Mouse (Mus musculus) adrenal gland, adult 10 weeks (tissue): Measurements from ENCODE around the gene Dync2li1. TPM values are rescaled to one million over a fixed set of nuclear protein-coding genes. Genes with fewer than 3 reads are reported as not detected.

Experiments used
- polyA plus RNA-seq: library from polyadenylated mRNA; stranded (reverse); fragments of 350-450 nt; fragmentation: Illumina TruSeq; extraction: RNeasy Lipid Tissue Mini Kit (QIAGEN cat#74804); gene quantifications from one replicate; pipeline ENCODE4 v1.2.3, GENCODE M21; 2014; ENCODE audit warnings: low read depth, low replicate concordance

Gene Dync2li1
- polyA plus RNA-seq = 21.1 TPM

DNA sequence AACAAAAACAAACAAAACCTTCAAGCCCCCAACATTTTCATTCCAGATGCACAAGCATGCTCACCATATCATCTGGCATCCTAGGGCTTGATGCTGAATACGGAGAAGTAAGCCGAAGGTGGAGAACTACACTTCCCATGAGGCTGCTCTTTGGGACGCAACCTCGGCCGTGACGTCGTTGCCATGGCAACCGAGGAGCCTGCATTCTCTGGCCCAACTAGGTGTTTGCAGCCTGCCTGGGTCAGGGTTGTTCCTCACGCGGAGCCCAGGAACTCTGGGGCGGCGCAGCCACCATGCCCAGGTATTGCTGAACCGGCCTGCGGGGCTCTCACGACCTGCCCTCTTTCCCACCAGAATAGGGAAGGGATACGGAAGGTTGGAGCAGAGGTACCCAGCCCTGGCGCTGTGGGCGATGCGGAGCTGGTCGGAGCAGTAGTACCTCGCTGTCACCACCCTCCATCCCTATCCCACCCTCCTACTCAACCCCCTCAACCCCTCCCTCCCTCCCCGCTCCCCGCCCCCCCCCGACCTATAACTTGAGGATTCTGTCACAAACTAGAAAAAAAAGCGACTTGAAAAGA lies at the start of gene Dync2li1:
Gene Dync2li1 (plus strand): TSS at position 221 of the 581 bp plus-strand sequence.

DNA sequence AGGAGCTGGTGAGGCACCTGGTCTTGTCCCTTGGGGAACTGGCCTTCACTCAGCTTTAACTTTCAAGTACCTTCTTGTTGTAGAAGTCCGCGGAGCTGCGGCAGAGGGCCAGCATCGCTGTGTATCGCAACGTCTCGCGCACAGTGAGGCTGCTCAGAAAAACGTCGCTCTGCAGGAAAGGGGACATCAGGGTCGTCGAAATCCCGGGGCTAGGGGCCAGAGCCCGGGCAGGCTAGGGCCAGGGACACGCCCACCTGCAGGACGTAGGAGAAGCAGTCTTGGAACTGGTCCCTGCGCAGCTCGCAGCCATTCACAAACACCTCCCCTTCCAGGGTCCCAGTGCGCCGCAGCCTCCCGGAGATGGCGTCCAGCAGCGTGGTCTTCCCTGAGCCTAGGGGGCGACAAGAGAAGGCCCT lies 49.7 kb downstream of the Dync2li1 start, which contains the start of gene Abcg8:
Gene Abcg8 (plus strand): TSS at position 352 of the 416 bp plus-strand sequence.

DNA sequence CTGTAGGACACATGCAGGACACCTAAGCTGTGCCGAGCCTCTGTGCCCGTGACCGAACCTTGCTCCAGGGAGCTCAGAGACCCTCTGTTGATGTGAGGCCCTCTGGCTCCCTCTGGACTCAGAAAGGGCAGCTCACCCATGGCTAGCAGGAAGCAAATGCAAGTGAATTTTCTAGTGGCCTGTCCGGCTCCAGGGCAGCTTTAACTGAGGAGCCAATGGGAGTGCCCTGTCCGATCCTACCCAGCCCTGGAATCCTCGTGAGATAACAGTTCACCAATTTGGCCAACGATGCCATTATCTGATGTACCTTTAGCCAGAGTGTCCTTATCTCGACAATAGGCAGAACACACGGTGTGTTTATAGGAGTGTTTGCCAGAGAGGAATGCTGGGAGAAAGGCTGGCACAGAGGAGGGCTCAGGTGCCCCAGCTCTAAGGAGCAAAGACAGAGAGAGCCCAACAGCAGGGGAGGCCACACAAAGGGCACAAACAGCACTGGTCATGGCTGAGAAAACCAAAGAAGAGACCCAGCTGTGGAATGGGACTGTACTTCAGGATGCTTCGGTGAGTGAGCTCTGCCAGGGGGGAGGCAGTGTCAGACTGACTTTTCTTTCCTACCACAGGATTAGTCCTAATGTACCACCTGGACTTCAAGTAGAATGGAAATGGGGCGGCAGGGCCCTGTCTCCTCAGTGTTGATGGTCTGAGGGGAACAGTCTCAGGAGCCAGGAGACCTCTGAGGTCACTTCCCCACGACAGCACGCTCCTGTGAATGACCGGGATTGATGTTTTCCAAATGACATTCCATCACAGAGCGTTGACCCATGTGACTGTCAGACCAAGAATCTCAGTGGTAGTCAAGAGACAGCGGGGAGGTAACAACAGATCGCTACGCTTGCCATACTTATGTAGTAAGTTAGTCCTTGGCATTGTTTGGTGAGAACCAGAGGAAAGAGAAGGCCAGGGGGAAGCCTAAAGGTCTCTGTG lies 56.7 kb downstream of the Dync2li1 start, which contains the start of gene Abcg5:
Gene Abcg5 (minus strand): TSS at position 278 of the 984 bp plus-strand sequence.

Other genes with a start within 250 kb of the Dync2li1 start
- 13.0 TPM for gene Thada, start 160.3 kb upstream of the Dync2li1 start, polyA plus RNA-seq
- gene Plekhh2, start 114.6 kb upstream of the Dync2li1 start, polyA plus RNA-seq = 2.3 TPM
- gene Abcg8, start 49.8 kb downstream of the Dync2li1 start, polyA plus RNA-seq = not detected
- gene Abcg5, start 56.5 kb downstream of the Dync2li1 start, polyA plus RNA-seq = not detected
- 65.5 TPM for gene Lrpprc, start 164.3 kb downstream of the Dync2li1 start, polyA plus RNA-seq